Mouse (Mus musculus) mesoderm, embryonic 11.5 days (tissue): ENCODE results near the gene Klhl13.

Experiments
- DNase-seq: peaks from one replicate; pipeline ENCODE4 v3.0.0-alpha.2; 2012; ENCODE audit warnings: low read depth, low spot score

Klhl13 gene

GRCm38 (mm10) chrX:23364514-23365381 lies at the start of gene Klhl13:
Gene Klhl13, minus strand, starts transcription at chrX:23365082.
- peak; percentile 63 for DNase-seq

- DNase-seq = no peak
Measured at GRCm38 (mm10) chrX:23409296-23410149, 44.6 kb upstream of the Klhl13 start.

GRCm38 (mm10) chrX:23388716-23389115 lies 23.8 kb upstream of the Klhl13 start:
- no peak for DNase-seq

DNA sequence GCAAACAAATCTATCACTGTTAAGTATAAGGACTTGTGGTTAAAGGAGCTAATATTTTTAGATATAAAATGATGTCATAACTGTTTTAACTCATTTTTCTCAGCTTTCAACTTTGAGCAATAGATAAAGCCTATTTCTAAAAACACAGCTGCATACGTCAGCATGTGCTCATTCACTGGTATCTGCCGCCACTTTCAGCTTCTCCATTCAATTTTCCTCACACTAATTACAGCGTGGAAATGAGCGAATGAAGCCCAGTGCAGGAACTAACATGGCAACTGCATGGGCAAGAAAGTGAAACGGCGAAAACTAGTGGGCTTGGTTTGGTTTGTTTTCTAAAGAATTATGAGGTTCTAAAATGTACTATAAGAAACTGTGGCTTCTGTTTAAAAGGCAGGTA lies 1.4 kb downstream of the Klhl13 start:
- DNase-seq = no peak

DNA sequence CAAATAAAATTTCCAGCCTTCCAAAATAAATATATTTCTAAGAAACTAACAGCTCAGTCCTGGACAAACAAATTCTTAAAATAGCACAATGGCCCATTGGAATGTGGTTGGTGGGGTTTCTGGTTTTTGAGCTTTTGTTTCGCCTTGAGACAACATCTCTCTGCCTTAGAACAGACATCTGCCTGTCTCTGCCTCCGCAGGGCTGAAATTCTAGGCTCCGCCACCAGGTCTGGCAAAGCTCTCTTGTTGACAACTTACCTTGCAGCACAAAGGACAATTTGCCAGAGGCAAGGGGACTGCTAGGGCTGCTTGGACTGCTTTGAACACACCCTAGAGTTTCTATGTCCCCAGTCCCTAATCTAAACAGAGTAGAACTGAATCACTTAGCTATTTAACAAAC lies 4.4 kb downstream of the Klhl13 start:
- no peak for DNase-seq

GRCm38 (mm10) chrX:23350083-23350482 lies 14.8 kb downstream of the Klhl13 start:
- no peak for DNase-seq

DNA sequence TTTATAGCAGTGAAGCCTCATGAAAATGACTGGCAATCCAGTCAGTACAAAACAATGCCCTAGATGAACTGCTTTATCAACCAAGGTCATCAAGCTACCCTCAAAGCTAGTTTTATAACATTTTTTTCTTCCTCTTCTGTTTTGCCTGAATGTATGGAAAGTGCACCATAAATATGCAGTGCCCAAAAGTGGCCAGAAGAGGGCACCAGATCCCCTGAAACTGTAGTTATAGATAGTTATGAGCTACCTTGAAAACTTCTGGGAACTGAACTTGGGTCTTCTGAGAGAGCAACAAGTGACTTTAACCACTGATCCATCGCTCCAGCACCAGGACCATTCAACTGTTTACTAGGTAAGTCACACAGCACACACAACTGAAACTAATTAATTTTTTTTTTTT lies 36.8 kb downstream of the Klhl13 start:
- DNase-seq = peak; percentile 5

- no peak for DNase-seq
Measured at GRCm38 (mm10) chrX:23318857-23319256, 46.0 kb downstream of the Klhl13 start.

DNA sequence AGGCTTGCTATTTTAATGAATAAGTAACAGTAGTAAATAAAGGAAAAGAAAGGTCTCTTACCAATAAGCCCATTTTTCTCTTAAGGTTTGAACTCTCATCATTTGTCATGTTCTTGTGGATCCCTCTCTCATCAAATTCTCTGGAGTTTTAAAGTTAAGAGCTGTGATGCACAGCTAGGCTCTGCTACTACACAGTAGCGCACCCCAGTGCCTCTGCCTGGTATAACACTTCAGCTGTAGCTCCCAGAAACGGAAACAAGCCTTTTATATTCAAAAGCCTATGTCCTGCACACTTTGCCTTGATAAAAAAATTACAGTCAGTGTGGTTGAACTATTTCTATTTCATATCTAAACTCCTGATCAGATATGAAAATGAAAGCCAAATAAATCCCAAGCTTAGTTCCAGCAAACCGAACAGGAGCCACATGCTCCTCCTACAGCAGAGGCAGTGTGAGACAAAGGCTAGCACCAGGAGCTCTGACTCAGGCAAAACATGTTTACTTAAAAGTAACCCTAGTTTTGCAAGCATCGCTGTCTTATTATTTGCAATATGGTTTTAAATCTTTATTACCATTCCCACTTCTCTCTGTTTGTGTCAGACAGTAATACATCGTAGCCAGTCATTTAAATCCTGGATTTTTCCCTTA lies 68.8 kb downstream of the Klhl13 start:
- peak; percentile 20 for DNase-seq

DNA sequence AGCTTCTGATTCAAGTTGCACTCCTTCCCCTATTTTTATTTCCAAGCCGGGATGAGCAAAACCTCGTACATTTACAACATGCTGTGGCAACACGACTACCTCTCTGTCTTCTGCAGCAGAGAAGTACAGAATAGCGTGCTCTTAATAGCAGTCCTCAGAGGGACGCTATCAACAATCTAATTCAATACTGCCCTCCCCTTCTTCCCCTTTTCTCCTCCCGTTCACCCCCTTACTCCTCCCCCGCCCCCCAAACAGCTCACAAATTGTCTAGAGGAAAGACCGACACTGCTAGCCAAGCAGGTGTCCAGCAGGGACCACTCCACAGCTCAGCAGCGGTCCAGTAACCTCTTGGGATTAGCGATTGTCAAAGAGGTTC lies 79.5 kb downstream of the Klhl13 start:
- no peak for DNase-seq

GRCm38 (mm10) chrX:23284530-23285441 lies 80.1 kb downstream of the Klhl13 start:
- no peak for DNase-seq

DNA sequence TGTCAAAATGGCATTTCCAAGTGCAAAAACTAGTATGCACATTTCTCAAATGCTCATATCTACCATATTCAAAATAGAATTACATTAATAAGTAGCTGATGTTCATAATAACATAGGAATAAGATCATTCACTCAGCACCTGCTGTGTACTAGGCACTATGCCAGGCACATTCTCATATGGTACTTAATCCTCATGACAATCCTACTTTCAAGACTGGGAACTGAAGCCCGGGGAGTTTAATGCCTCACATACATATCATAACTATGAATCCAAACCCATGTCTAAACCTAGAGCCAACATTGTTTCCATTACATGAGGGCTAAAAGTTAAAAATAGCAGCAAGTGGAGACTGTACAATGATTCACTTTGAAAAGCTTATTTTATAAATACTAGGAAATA lies 97.3 kb downstream of the Klhl13 start:
- DNase-seq = no peak

DNA sequence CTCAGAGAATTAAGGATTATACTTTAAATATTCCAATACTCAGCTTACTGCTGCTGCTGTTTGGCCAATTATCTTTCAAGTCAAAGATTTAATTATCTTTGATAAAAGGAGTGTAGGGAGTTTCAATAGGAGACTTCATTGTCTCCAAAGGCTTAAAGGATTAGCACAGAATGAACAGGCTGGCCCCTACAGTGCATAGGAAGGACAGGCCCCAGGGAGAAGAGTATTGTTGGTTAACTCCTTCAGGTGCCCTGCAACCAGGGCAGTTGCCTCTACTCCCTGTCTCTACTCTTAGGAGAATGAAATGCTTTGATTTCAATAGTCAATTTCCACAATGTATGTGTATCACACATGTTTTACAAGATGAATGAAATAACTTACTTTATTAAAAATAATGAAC lies 116.1 kb downstream of the Klhl13 start:
- DNase-seq = no peak
